In genomic region chr7:73398319-73398718, GRCm38 (mm10) we compare ENCODE assay signal across 9 mouse cellular contexts. TPM values are rescaled to one million over a fixed set of nuclear protein-coding genes. Genes with fewer than 3 reads are reported as not detected.
DNase-seq lines count a peak whose midpoint lies in the region; ATAC-seq and TF ChIP-seq lines count a peak whose summit lies in the region.
"Had no signal": no experiment of that assay in that cellular context is flagged by ENCODE, and none has a peak within 500 bp of the region (broad histone marks: within the 10 kb centered on the region; RNA-seq: fewer than 3 reads in every experiment).

No protein-coding gene starts in this region.

- no peak for TF ChIP-seq CTCF in forebrain, postnatal 0 days (IDR thresholded peaks at IDR 0.05; ENCODE audit: low read depth)

- peak; percentile 60 for DNase-seq in ovary, adult 18-20 months (ENCODE audit: low spot score)
- no peak for DNase-seq in ovary, postnatal 10 days (ENCODE audit: low spot score)
- DNase-seq in cerebellum, adult 8-10 months: peak; percentile 47
- DNase-seq in forebrain, postnatal 0 days: no peak
- DNase-seq in hindbrain, embryonic 11.5 days (ENCODE audit: low spot score): peak; percentile 82
- peak; percentile 76 for DNase-seq in limb, embryonic 11.5 days (ENCODE audit: low spot score)
- peak; percentile 71 for DNase-seq in midbrain, embryonic 10.5 days (ENCODE audit: low spot score)
- DNase-seq in testis, postnatal 10 days (ENCODE audit: low spot score): peak; percentile 86

- H3K36me3 ChIP-seq in forebrain, postnatal 0 days (ENCODE audit: insufficient read depth): no peaks in the 10 kb centered on the region
- no peaks in the 10 kb centered on the region for H3K36me3 ChIP-seq in hindbrain, embryonic 11.5 days (ENCODE audit: control insufficient read depth, insufficient read depth, low read length)
- no peaks in the 10 kb centered on the region for H3K36me3 ChIP-seq in limb, embryonic 11.5 days (ENCODE audit: control insufficient read depth, insufficient read depth, low read length)
- peaks cover 89% of the 10 kb centered on the region for H3K36me3 ChIP-seq in midbrain, embryonic 10.5 days

- H3K9ac ChIP-seq in forebrain, postnatal 0 days: 0 out of 2 replicates have a peak overlapping the region, but pooled peaks have one; percentile 31
- peak overlapping the region; percentile 49 for H3K9ac ChIP-seq in hindbrain, embryonic 11.5 days (ENCODE audit: low read depth, low read length)
- H3K9ac ChIP-seq in limb, embryonic 11.5 days (ENCODE audit: low read length): no peak overlapping the region

- H3K4me3 ChIP-seq in forebrain, postnatal 0 days (ENCODE audit: low read depth, low read length): peak overlapping the region; percentile 13; the same call in 1 of the 2 replicates
- H3K4me3 ChIP-seq in hindbrain, embryonic 11.5 days (ENCODE audit: low read depth, low read length): peak overlapping the region; percentile 25; the same call in 1 of the 2 replicates
- no peak overlapping the region for H3K4me3 ChIP-seq in limb, embryonic 11.5 days (ENCODE audit: low read depth, low read length)
- peak overlapping the region; percentile 87 for H3K4me3 ChIP-seq in midbrain, embryonic 10.5 days

- no peak overlapping the region for H3K27ac ChIP-seq in forebrain, postnatal 0 days (ENCODE audit: low read depth, low read length)
- peak overlapping the region; percentile 90 for H3K27ac ChIP-seq in hindbrain, embryonic 11.5 days (ENCODE audit: low read depth, low read length)
- no peak overlapping the region for H3K27ac ChIP-seq in limb, embryonic 11.5 days (replicated peaks; ENCODE audit: low read depth, low read length)
- H3K27ac ChIP-seq in midbrain, embryonic 10.5 days (replicated peaks): peak overlapping the region; percentile 87

- no peaks in the 10 kb centered on the region for H3K9me3 ChIP-seq in forebrain, postnatal 0 days (ENCODE audit: low read length)
- no peaks in the 10 kb centered on the region for H3K9me3 ChIP-seq in hindbrain, embryonic 11.5 days (ENCODE audit: control insufficient read depth, low read length)
- no peaks in the 10 kb centered on the region for H3K9me3 ChIP-seq in limb, embryonic 11.5 days (ENCODE audit: control insufficient read depth, low read length)
- H3K9me3 ChIP-seq in midbrain, embryonic 10.5 days (replicated peaks): no peaks in the 10 kb centered on the region; the same call in 1 of the 2 replicates

- H3K4me1 ChIP-seq in forebrain, postnatal 0 days (ENCODE audit: insufficient read depth): peaks cover 17% of the 10 kb centered on the region
- H3K4me1 ChIP-seq in hindbrain, embryonic 11.5 days (replicated peaks; ENCODE audit: control insufficient read depth, insufficient read depth, low read length): peaks cover 34% of the 10 kb centered on the region
- H3K4me1 ChIP-seq in limb, embryonic 11.5 days (ENCODE audit: control insufficient read depth, insufficient read depth, low read length): peaks cover 49% of the 10 kb centered on the region
- peaks cover 98% of the 10 kb centered on the region for H3K4me1 ChIP-seq in midbrain, embryonic 10.5 days

- WGBS in forebrain, postnatal 0 days: 11% methylated on average over 11 of the region's 11 CpGs
- WGBS in hindbrain, embryonic 11.5 days: 8% methylated on average over 11 of the region's 11 CpGs
- WGBS in limb, embryonic 11.5 days: 4% methylated on average over 11 of the region's 11 CpGs
- WGBS in midbrain, embryonic 10.5 days: 3% methylated on average over 11 of the region's 11 CpGs

- H3K27me3 ChIP-seq in forebrain, postnatal 0 days (ENCODE audit: insufficient read depth, low read length): no peaks in the 10 kb centered on the region
- no peaks in the 10 kb centered on the region for H3K27me3 ChIP-seq in hindbrain, embryonic 11.5 days (ENCODE audit: control insufficient read depth, insufficient read depth, low read length)
- H3K27me3 ChIP-seq in limb, embryonic 11.5 days (ENCODE audit: control insufficient read depth, insufficient read depth, low read length): no peaks in the 10 kb centered on the region
- no peaks in the 10 kb centered on the region for H3K27me3 ChIP-seq in midbrain, embryonic 10.5 days (ENCODE audit: low read depth, poor library complexity, severe bottlenecking)

- H3K4me2 ChIP-seq in forebrain, postnatal 0 days (ENCODE audit: low read depth): peak overlapping the region; percentile 56
- peak overlapping the region; percentile 54 for H3K4me2 ChIP-seq in hindbrain, embryonic 11.5 days (replicated peaks; ENCODE audit: low read depth, low read length)
- H3K4me2 ChIP-seq in limb, embryonic 11.5 days (ENCODE audit: low read depth, severe bottlenecking): peak overlapping the region; percentile 45

- ATAC-seq in forebrain, postnatal 0 days: peak; percentile 45
- peak; percentile 25; the same call in 1 of the 2 replicates for ATAC-seq in hindbrain, embryonic 11.5 days (ENCODE audit: low FRiP score)
- no peak; the same call in 1 of the 2 replicates for ATAC-seq in limb, embryonic 11.5 days (ENCODE audit: insufficient number of reproducible peaks, low FRiP score, low TSS enrichment, low read depth)

RNA-seq across cellular contexts. Expression of gene Rgma, which starts 23.0 kb away (rescaled TPM):
- 72.2 and 96.4 TPM in 2 replicates for total RNA-seq in forebrain, postnatal 0 days (2014; rRNA removed)
- 34.1 and 39.9 TPM in 2 replicates for polyA plus RNA-seq in forebrain, postnatal 0 days (2015; fragmentation: Nextera tagmentation; extraction: Ambion mirVana)
- polyA plus RNA-seq in hindbrain, embryonic 11.5 days (2014; fragmentation: Nextera tagmentation; extraction: Ambion mirVana): 36.5 and 52.5 TPM in 2 replicates
- 27.1 and 28.6 TPM in 2 replicates for polyA plus RNA-seq in limb, embryonic 11.5 days (2014; fragmentation: Nextera tagmentation; extraction: Ambion mirVana)
- 51.2 and 65.4 TPM in 2 replicates for polyA plus RNA-seq in midbrain, embryonic 10.5 days (2016; fragmentation: Nextera tagmentation; extraction: Ambion mirVana)
- total RNA-seq: MEL had no signal

Comparison
In these comparisons a context has a peak if more than half of its experiments do, and no peak if none do; other contexts are left out.
1. DNase-seq: peak in ovary, adult 18-20 months (single experiment), cerebellum, adult 8-10 months (single experiment), hindbrain, embryonic 11.5 days (single experiment), limb, embryonic 11.5 days (single experiment), midbrain, embryonic 10.5 days (single experiment) and testis, postnatal 10 days (single experiment); none in ovary, postnatal 10 days (single experiment) and forebrain, postnatal 0 days (single experiment).
2. H3K27ac ChIP-seq: peak in hindbrain, embryonic 11.5 days (single experiment) and midbrain, embryonic 10.5 days (single experiment); none in forebrain, postnatal 0 days (single experiment) and limb, embryonic 11.5 days (single experiment).
3. Peak in every context shown above with its lines, with median percentiles within 50 percentile points of each other: H3K4me2 ChIP-seq.